Mouse (Mus musculus): ENCODE results near the gene Wars. TPM values are rescaled to one million over a fixed set of nuclear protein-coding genes. Genes with fewer than 3 reads are reported as not detected.

Wars gene
- total RNA-seq, 2 experiments from 2014 or later, result 23.4 to 27.2 TPM

DNA sequence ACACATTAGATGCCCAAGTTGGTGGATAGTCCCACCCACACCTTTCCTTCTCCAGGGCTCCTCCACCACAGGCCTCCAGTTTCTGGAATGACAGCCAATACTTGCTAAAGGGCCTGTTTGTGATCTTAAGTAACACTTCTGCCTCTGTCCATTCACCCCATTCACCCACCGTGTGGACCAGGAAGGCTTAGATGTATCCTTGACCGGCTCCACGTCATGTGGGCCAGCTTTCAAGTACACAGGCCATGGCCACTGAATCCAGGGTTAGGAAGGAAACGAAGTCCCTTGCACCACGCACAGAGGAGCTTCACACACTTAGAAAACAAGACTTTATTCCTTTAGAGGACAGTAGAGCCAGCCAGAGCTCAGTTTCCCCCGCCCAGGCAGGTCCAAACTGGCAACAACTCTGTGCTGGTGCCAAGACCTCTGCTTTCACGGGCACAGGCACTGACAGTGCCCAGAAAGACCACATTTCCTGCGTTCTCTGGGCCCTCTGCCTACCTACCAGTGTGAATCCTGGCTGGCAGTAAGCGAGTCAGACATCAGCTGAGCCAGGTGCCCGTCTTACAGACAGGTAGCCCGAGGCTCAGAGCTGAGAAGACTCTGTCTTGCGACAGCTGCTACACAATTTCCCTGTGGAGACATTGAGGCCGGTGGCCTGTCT, 68.3 kb downstream of the Wars start:
- DNase-seq, result no peak

DNA sequence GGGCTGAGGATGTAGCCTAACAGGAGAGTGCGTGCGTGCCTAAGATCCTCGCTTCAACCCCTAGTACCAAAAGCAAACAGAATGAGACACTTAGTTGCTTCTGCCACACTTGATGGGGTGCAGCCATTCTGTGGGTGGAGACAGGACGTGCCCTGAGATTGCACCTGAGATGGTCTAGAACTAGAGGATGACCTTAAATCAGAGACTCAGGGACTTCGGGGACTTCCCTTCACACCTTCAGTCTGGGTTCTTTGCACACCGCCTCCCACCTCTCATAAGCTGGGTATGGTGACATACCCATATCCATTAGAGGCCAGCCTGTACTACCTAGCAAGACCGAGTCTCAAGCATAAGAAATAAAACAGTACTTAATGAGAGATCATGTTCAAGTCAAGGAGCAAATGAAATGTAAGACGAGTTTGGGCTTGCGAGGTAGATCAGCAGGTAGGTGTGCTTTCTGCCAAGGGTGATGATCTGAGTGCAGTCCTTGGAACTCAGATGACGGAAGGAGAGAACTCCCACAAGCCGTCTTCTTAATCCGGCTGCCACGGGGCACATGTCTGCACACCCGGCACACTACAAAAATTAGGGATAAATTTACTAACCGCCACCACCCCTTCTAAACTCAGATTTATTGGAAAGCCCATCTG, 69.6 kb downstream of the Wars start:
- DNase-seq, result no peak

DNA sequence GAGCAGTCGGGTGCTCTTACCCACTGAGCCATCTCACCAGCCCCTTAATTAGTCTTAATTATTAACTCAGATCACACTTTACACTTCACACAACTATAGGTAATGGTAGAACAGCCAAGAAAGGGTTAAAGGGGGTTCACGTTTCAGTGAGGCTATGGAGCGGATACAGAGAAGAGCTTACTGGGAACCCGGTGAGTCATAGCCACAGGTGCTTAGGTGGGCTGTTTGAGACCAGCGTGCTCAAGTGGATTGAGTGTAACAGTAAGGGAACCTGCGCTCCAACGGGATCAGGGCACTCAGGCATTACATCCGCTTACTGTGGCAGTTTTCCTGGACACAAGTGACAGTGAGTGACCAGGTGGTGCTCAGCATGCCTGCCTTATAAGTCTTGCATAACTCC, 70.9 kb downstream of the Wars start:
- no peak for DNase-seq

DNA sequence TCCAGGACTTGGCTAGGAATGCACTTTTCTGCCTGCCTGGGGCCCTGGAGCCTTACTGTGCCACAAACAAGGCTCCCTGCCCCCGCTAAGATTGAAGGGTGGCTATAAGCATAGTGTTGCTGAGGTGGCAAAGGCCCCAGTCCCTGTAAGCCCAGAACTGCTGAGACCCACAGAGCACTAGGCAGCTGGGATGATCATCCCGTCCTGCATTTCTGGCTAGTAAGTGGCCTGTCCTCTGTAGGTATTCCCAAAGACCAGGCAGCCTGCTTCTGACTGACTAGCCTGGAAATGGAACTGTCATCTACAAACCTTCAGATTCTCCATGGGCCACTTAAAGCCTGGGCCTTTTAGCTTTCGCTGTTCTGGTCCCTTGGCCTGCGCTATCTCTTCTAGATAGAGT, 73.5 kb downstream of the Wars start:
- no peak for DNase-seq

DNA sequence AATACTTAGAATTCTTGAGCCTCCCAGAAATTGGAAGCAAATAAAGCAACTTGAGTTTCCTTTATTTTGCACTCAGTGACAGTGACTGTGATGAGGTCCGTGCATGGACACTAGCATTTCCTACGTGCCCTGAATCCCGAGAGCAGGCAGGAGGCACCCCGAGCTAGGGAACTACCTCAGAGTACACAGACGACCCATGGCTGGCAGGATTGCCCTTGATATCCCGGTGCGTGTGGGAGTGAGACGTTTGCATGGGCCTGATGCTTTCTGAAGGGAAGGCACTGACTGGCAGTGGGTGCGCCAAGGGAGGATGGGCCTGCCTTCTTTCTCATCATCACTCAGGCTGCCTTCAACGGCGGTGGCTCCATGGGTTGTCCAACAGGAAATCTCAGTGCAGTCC, 77.4 kb downstream of the Wars start:
- no peak for DNase-seq

DNA sequence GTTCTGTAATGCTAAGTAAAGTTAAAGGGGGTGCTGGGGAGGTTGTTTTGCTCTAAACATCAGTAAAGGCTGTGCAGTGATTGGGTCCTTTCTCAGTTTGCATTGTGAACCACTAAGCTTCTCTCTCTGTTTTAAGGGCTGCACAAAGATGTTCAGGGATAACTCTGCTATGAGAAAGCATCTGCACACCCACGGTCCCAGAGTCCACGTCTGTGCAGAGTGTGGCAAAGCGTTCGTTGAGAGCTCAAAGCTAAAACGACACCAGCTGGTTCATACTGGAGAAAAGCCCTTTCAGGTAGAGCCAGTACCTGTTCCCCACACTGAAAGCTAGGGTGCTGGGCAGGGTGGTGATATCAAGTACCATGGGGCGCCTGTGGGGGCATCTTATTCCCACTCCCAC, 79.5 kb downstream of the Wars start:
- no peak for DNase-seq

DNA sequence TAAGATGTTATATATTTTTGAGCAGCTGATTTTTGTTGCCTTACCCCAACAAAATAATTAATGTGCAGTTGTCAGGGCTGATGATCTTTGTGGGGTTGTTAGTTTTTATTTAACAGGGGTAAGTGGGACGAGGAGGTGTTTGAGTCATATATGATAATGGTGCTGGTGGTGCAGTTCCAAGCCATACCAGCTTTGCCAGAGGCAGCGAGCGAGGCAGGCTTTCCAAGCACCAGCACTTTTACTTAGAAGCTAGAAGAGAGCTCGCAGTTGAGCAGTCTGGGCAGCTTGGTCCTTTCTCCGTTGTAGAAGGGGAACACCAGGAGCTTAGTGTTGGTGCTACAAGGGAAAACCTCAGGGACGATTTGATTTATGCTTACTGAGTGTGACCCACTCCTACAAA, 81.5 kb downstream of the Wars start:
- DNase-seq, result no peak

DNA sequence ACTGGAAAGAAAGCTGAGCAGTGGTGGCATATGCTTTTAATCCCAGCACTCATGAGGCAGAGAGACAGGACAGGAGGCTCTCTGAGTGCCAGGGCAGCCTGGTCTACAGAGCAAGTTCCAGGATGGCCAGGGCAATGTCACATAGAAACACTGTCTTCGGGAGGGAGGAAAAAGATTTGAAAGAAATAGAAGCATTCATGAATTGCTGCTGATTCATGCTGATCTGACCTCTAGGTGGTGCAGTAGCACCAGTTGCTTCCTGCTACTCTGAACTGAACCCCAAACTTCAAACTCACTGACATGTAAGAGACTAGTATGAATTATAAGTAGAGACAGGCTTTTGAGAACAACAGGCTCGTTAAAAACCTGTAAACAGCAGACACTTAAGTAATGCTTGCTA, 82.8 kb downstream of the Wars start:
- no peak for DNase-seq

DNA sequence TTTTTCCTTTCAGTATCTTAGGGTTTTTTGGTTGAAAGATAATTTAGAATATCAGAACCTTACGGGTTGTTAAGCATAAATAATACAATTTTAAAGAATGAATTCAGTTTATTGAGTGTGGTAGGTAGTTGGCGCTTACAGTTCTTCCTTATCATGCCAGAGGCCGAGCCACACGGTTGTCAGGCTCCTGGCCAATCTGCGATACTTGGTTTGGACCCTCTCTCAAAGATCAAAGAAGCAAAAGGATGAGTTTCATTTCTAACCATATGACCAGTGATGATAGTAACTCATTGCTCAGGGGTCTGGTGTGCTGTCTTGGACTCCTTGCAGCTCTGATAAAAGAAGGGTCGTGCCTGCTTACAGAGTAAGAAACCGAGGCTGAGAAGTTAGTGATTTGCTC, 83.7 kb downstream of the Wars start:
- no peak for DNase-seq

Small RNA genes lying within 50 kb of the gene (microRNA-seq; reads per million reads assigned to microRNA genes)
- gene Mir345 (ENCODE audit: borderline replicate concordance in 2 of 2), result 43.5 to 52.4 reads per million in 2 experiments

Other genes with a start within 250 kb of the Wars start
- gene Degs2, start 191.9 kb downstream of the Wars start, total RNA-seq (2021), result under 1 TPM in 1 of 2 experiments, not detected in 1; 0.19 TPM
- 10 to 100 TPM; 23.9 to 25.4 TPM for gene Yy1, start 101.2 kb downstream of the Wars start, total RNA-seq (2021)
- gene Slc25a29, start 58.3 kb downstream of the Wars start, total RNA-seq (2021), result 1 to 10 TPM; 6.4 to 9.2 TPM
- gene Slc25a47, start 58.1 kb downstream of the Wars start, total RNA-seq (2021), result 1 to 10 TPM; 5.8 to 6.3 TPM
- 1 to 10 TPM; 3.1 to 4.8 TPM for gene Wdr25, start 543 bp downstream of the Wars start, total RNA-seq (2021)
- under 1 TPM; 0.43 to 0.69 TPM for gene Begain, start 174.0 kb upstream of the Wars start, total RNA-seq (2021)

All from gastrocnemius, postnatal 25 days (tissue).